Mouse (Mus musculus): ENCODE measurements around the gene Cttn.

Gene Cttn

GRCm38 (mm10) chr7:144391727-144392126 is 79.1 kb downstream of the Cttn start:
- no peak for DNase-seq (ENCODE audit: low spot score)

DNA sequence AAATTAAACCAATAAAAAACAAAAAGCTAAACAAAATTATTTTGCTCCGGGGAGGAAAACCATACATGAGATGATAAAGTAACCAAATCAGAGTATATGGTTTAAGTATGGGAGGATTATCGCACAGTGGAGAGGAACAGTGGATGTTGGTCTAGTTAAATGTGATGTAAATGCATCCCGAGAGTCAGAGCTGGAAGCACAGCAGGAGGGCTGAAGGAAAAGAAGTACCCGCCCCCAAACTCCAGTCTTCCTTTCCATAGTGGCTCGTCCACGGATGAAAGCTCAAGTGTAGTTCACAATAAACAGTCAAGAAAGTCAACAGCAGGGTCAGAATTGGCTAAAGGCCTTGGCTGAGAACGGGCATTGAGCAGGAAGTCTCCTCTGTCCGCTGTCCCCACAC is 80.1 kb downstream of the Cttn start:
- no peak for DNase-seq (ENCODE audit: low spot score)

- no peak for DNase-seq (ENCODE audit: low spot score)
Measured at GRCm38 (mm10) chr7:144389704-144390103, 81.1 kb downstream of the Cttn start.

GRCm38 (mm10) chr7:144387537-144387936 is 83.3 kb downstream of the Cttn start:
- no peak for DNase-seq (ENCODE audit: low spot score)
